Mouse (Mus musculus) small intestine, adult 2 months (tissue): ENCODE measurements around the gene Col4a2.

ENCODE experiments used
- CTCF ChIP-seq: fragments of 200-500 bp; IDR thresholded peaks from 2 replicates; pipeline ENCODE4 v1.5.1; 2012; ENCODE audit warnings: low read depth, mild to moderate bottlenecking, control low read depth, inconsistent platforms, low read length, moderate library complexity, mixed read lengths; ENCODE audit not compliant: insufficient replicate concordance, insufficient read length; ENCODE audit errors: extremely low read depth
- POLR2A ChIP-seq: fragments of 200-500 bp; IDR thresholded peaks from 2 replicates; pipeline ENCODE4 v1.6.1; 2012; ENCODE audit warnings: low read depth, mild to moderate bottlenecking, control low read depth, inconsistent platforms, low read length, moderate library complexity

DNA sequence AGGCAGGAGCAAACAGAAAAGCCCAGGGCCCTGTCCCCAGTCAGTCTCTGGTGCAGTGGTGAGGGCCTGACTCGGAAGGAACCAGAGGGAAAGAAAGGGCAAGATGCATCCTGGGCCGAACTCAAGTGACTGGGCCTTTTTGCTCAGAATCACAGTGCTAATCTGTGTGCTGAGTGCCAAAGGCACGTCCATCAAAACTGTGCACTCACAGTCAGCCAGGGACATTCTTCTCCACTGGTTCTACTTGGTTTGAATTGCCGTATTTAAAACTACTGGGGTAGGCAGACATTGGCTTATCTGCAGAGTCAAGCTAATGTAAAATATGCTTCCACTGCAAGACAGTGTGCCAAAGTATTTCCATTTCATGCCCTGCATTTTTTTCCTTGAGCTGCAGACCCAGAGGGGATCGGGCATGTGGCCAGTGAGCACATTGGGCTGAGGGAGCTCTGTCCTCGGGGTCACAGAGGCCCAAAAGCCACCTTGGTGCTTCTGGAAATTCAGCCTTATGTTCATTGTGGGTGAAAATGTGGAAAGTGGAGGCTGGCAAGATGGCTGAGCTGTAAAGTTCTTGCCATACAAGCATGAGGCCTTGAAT lies 12.3 kb downstream of the Col4a2 start:
- TF ChIP-seq CTCF = no peak
- TF ChIP-seq POLR2A = no peak
